Mouse (Mus musculus) embryonic facial prominence, embryonic 11.5 days (tissue): ENCODE measurements around the gene Fntb. TPM values are rescaled to one million over a fixed set of nuclear protein-coding genes. Genes with fewer than 3 reads are reported as not detected.

Source experiments
- ATAC-seq: fragments of 200-750 bp; cut with Nextera tagmentation; replicated peaks from 2 replicates; pipeline ENCODE4 v1.8.0; 2017; ENCODE audit warnings: low read depth; ENCODE audit not compliant: insufficient number of reproducible peaks, low FRiP score, low TSS enrichment
- DNase-seq: peaks from one replicate; pipeline ENCODE4 v3.0.0-alpha.2; 2015; ENCODE audit warnings: low spot score
- H3K27ac ChIP-seq: fragments of 300-500 bp; sonication (generic); replicated peaks from 2 replicates; pipeline ENCODE4 v1.5.1; 2014; ENCODE audit warnings: mild to moderate bottlenecking, low read depth, low read length, control low read depth
- H3K27me3 ChIP-seq: fragments of 300-500 bp; sonication (generic); 2 replicates; pipeline ENCODE4 v1.6.1; 2014; ENCODE audit warnings: mild to moderate bottlenecking, low read length, moderate library complexity, mixed read lengths; ENCODE audit not compliant: control insufficient read depth, insufficient read depth
- H3K36me3 ChIP-seq: fragments of 300-500 bp; sonication (generic); replicated peaks from 2 replicates; pipeline ENCODE4 v1.6.1; 2014; ENCODE audit warnings: low read depth, mild to moderate bottlenecking, low read length, moderate library complexity, mixed read lengths; ENCODE audit not compliant: control insufficient read depth, insufficient read depth
- H3K4me1 ChIP-seq: fragments of 300-500 bp; sonication (generic); 2 replicates; pipeline ENCODE4 v1.6.1; 2014; ENCODE audit warnings: low read length, mixed read lengths; ENCODE audit not compliant: control insufficient read depth, insufficient read depth
- H3K4me2 ChIP-seq: fragments of 300-500 bp; sonication (generic); 2 replicates; pipeline ENCODE4 v1.6.1; 2014; ENCODE audit warnings: low read depth, mild to moderate bottlenecking, control low read depth, low read length, moderate library complexity
- H3K4me3 ChIP-seq: fragments of 300-500 bp; sonication (generic); 2 replicates; pipeline ENCODE4 v1.5.1; 2014; ENCODE audit warnings: low read depth, low read length, control low read depth
- H3K9ac ChIP-seq: fragments of 300-500 bp; sonication (generic); replicated peaks from 2 replicates; pipeline ENCODE4 v1.6.1; 2014; ENCODE audit warnings: mild to moderate bottlenecking, control low read depth, low read length
- H3K9me3 ChIP-seq: fragments of 300-500 bp; sonication (generic); replicated peaks from 2 replicates; pipeline ENCODE4 v1.6.1; 2016; ENCODE audit warnings: mild to moderate bottlenecking, low read length, inconsistent platforms, mixed read lengths; ENCODE audit not compliant: control insufficient read depth
- WGBS: fragments of 180-500 bp; shearing (Covaris S2); extraction: QIAGEN DNeasy Blood & Tissue Kit; methylation state at CpG from one replicate; pipeline ENCODE4 v1.1.7; 2014; 5-methylcytosine and 5-hydroxymethylcytosine counted together
- polyA plus RNA-seq: library from polyadenylated mRNA; unstranded; fragments of >200 nt; fragmentation: Nextera tagmentation; extraction: Ambion mirVana; gene quantifications from 2 replicates; pipeline ENCODE4 v1.2.1, GENCODE M21; 2014

The Fntb gene
- polyA plus RNA-seq, 1 experiment from 2014 or later = 47.7 TPM

GRCm38 (mm10) chr12:76887941-76888340 is 122.6 kb downstream of the Fntb start:
- no peak for DNase-seq
- no peaks in the 10 kb centered on the region for H3K27me3 ChIP-seq
- no peak for ATAC-seq
- H3K4me2 ChIP-seq = no peak overlapping the region
- no peaks in the 10 kb centered on the region for H3K4me1 ChIP-seq
- no peak overlapping the region for H3K27ac ChIP-seq
- H3K9me3 ChIP-seq = no peaks in the 10 kb centered on the region
- WGBS = 93% methylated on average over 12 of the region's 12 CpGs
- H3K36me3 ChIP-seq = no peaks in the 10 kb centered on the region
- H3K4me3 ChIP-seq = no peak overlapping the region
- H3K9ac ChIP-seq = no peak overlapping the region

- DNase-seq (no peak), ATAC-seq (no peak)
- no peak overlapping the region for H3K9ac ChIP-seq
- H3K27me3 ChIP-seq = no peaks in the 10 kb centered on the region
- 88% methylated on average over 11 of the region's 11 CpGs for WGBS
- no peak overlapping the region for H3K4me2 ChIP-seq
- no peaks in the 10 kb centered on the region for H3K4me1 ChIP-seq
- H3K36me3 ChIP-seq = no peaks in the 10 kb centered on the region
- H3K9me3 ChIP-seq = no peaks in the 10 kb centered on the region
- H3K4me3 ChIP-seq = no peak overlapping the region
- no peak overlapping the region for H3K27ac ChIP-seq
These were observed 124.2 kb downstream of the Fntb start for GRCm38 (mm10) chr12:76889404-76890184.

- Histone ChIP-seq H3K9me3 (no peaks in the 10 kb centered on the region), H3K27ac (no peak overlapping the region), H3K27me3 (no peaks in the 10 kb centered on the region), H3K9ac (no peak overlapping the region), H3K4me3 (no peak overlapping the region), H3K4me2 (no peak overlapping the region), H3K36me3 (no peaks in the 10 kb centered on the region), H3K4me1 (no peaks in the 10 kb centered on the region; the same call in 1 of the 2 replicates)
- WGBS = 78% methylated on average over 3 of the region's 3 CpGs
- DNase-seq (no peak), ATAC-seq (no peak)
These were observed 125.8 kb downstream of the Fntb start for GRCm38 (mm10) chr12:76891160-76891559.

- 87% methylated on average over 15 of the region's 16 CpGs for WGBS
- DNase-seq = no peak
- Histone ChIP-seq H3K36me3 (no peaks in the 10 kb centered on the region), H3K9ac (no peak overlapping the region), H3K9me3 (no peaks in the 10 kb centered on the region), H3K4me2 (no peak overlapping the region), H3K27me3 (no peaks in the 10 kb centered on the region), H3K4me3 (no peak overlapping the region), H3K4me1 (no peaks in the 10 kb centered on the region; the same call in 1 of the 2 replicates), H3K27ac (no peak overlapping the region)
- no peak for ATAC-seq
These were observed 127.7 kb downstream of the Fntb start for GRCm38 (mm10) chr12:76892910-76893695.

- no peak overlapping the region for H3K4me3 ChIP-seq
- H3K9ac ChIP-seq = no peak overlapping the region
- no peak overlapping the region for H3K27ac ChIP-seq
- 83% methylated on average over 10 of the region's 10 CpGs for WGBS
- ATAC-seq (no peak), DNase-seq (no peak)
- H3K4me2 ChIP-seq = no peak overlapping the region
- H3K36me3 ChIP-seq = no peaks in the 10 kb centered on the region
- no peaks in the 10 kb centered on the region for H3K27me3 ChIP-seq
- no peaks in the 10 kb centered on the region; the same call in 1 of the 2 replicates for H3K4me1 ChIP-seq
- no peaks in the 10 kb centered on the region for H3K9me3 ChIP-seq
These were observed 129.6 kb downstream of the Fntb start for GRCm38 (mm10) chr12:76894792-76895559.

- Histone ChIP-seq H3K4me1 (no peaks in the 10 kb centered on the region; the same call in 1 of the 2 replicates), H3K9ac (no peak overlapping the region), H3K4me2 (no peak overlapping the region), H3K27ac (no peak overlapping the region), H3K27me3 (no peaks in the 10 kb centered on the region), H3K9me3 (no peaks in the 10 kb centered on the region), H3K36me3 (no peaks in the 10 kb centered on the region), H3K4me3 (no peak overlapping the region)
- WGBS = 42% methylated on average over 7 of the region's 7 CpGs
- peak; percentile 66 for DNase-seq
- 0 out of 2 replicates have a peak, but pooled peaks have one; percentile 23 for ATAC-seq
These were observed 130.4 kb downstream of the Fntb start for GRCm38 (mm10) chr12:76895777-76896176.

GRCm38 (mm10) chr12:76896566-76896965 is 131.2 kb downstream of the Fntb start:
- H3K4me3 ChIP-seq = no peak overlapping the region
- WGBS = 92% methylated on average over 4 of the region's 4 CpGs
- H3K27me3 ChIP-seq = no peaks in the 10 kb centered on the region
- no peak overlapping the region for H3K4me2 ChIP-seq
- no peaks in the 10 kb centered on the region for H3K36me3 ChIP-seq
- no peak overlapping the region for H3K27ac ChIP-seq
- H3K4me1 ChIP-seq = no peaks in the 10 kb centered on the region; the same call in 1 of the 2 replicates
- DNase-seq (no peak), ATAC-seq (no peak)
- H3K9ac ChIP-seq = no peak overlapping the region
- no peaks in the 10 kb centered on the region for H3K9me3 ChIP-seq
